Mouse (Mus musculus) ovary, postnatal 14 days (tissue): Measurements from ENCODE around the gene Mboat2.

Experiments used
- DNase-seq: peaks from one replicate; pipeline ENCODE4 v3.0.0; 2022; ENCODE audit warnings: low spot score

Mboat2 gene

GRCm38 (mm10) chr12:24863762-24864161 is 33.1 kb downstream of the Mboat2 start:
- DNase-seq: no peak

GRCm38 (mm10) chr12:24866645-24867044 is 36.0 kb downstream of the Mboat2 start:
- DNase-seq: no peak

- DNase-seq: no peak
These were observed 38.0 kb downstream of the Mboat2 start for GRCm38 (mm10) chr12:24868694-24869093.

GRCm38 (mm10) chr12:24869231-24869630 is 38.6 kb downstream of the Mboat2 start:
- no peak for DNase-seq

GRCm38 (mm10) chr12:24870901-24871300 is 40.2 kb downstream of the Mboat2 start:
- DNase-seq: no peak

GRCm38 (mm10) chr12:24872264-24872663 is 41.6 kb downstream of the Mboat2 start:
- no peak for DNase-seq

GRCm38 (mm10) chr12:24872689-24873088 is 42.0 kb downstream of the Mboat2 start:
- no peak for DNase-seq

- DNase-seq: no peak
These were observed 45.2 kb downstream of the Mboat2 start for GRCm38 (mm10) chr12:24875908-24876307.

- no peak for DNase-seq
These were observed 46.6 kb downstream of the Mboat2 start for GRCm38 (mm10) chr12:24877231-24877630.

- DNase-seq: no peak
These were observed 47.4 kb downstream of the Mboat2 start for GRCm38 (mm10) chr12:24878090-24878489.

- DNase-seq: no peak
These were observed 48.2 kb downstream of the Mboat2 start for GRCm38 (mm10) chr12:24878735-24879362.

- DNase-seq: no peak
These were observed 48.9 kb downstream of the Mboat2 start for GRCm38 (mm10) chr12:24879613-24880029.

- no peak for DNase-seq
These were observed 52.6 kb downstream of the Mboat2 start for GRCm38 (mm10) chr12:24883279-24883678.

- no peak for DNase-seq
These were observed 56.1 kb downstream of the Mboat2 start for GRCm38 (mm10) chr12:24886800-24887199.

- DNase-seq: no peak
These were observed 58.8 kb downstream of the Mboat2 start for GRCm38 (mm10) chr12:24889371-24890051.

GRCm38 (mm10) chr12:24890158-24890557 is 59.5 kb downstream of the Mboat2 start:
- no peak for DNase-seq

- DNase-seq: no peak
These were observed 60.2 kb downstream of the Mboat2 start for GRCm38 (mm10) chr12:24890684-24891459.

- DNase-seq: no peak
These were observed 61.9 kb downstream of the Mboat2 start for GRCm38 (mm10) chr12:24892536-24892935.

GRCm38 (mm10) chr12:24893777-24894468 is 63.2 kb downstream of the Mboat2 start:
- peak; percentile 15 for DNase-seq

GRCm38 (mm10) chr12:24895352-24895751 is 64.7 kb downstream of the Mboat2 start:
- DNase-seq: no peak

GRCm38 (mm10) chr12:24897354-24897753 is 66.7 kb downstream of the Mboat2 start:
- no peak for DNase-seq

GRCm38 (mm10) chr12:24898226-24898625 is 67.5 kb downstream of the Mboat2 start:
- no peak for DNase-seq
